Mouse (Mus musculus) monocyte, adult 59 days (primary cell): ENCODE results near the gene Rnf133. TPM values are rescaled to one million over a fixed set of nuclear protein-coding genes. Genes with fewer than 3 reads are reported as not detected.

ENCODE experiments used
- total RNA-seq, 2 experiments: library from RNA; stranded (reverse); gene quantifications; one replicate each; pipeline ENCODE4 v1.2.4; 2023

Rnf133 gene
- not detected for total RNA-seq

GRCm38 (mm10) chr6:23650205-23650604 lies at the start of gene Rnf133:
Rnf133 (minus strand) TSS chr6:23650305.

GRCm38 (mm10) chr6:23655036-23655435 lies 4.9 kb upstream of the Rnf133 start, which contains the start of gene Rnf148:
Rnf148 (minus strand) TSS chr6:23655136.

Other genes with a start within 250 kb of the Rnf133 start
- gene Rnf148, start 4.8 kb upstream of the Rnf133 start, total RNA-seq: not detected
- not detected for gene Cadps2, start 189.1 kb upstream of the Rnf133 start, total RNA-seq